Mouse (Mus musculus) gastrocnemius, adult 2 months (tissue): Measurements from ENCODE around the gene Sptssb. TPM values are rescaled to one million over a fixed set of nuclear protein-coding genes. Genes with fewer than 3 reads are reported as not detected.

Experiments
- DNase-seq: peaks from one replicate; pipeline ENCODE4 v3.0.0; 2022
- H3K27ac ChIP-seq: fragments of 200-600 bp; 2 replicates; pipeline ENCODE4 v1.8.1; 2022; ENCODE audit warnings: mild to moderate bottlenecking
- H3K4me3 ChIP-seq: fragments of 200-600 bp; 2 replicates; pipeline ENCODE4 v1.8.1; 2022; ENCODE audit warnings: mild to moderate bottlenecking, moderate library complexity
- CTCF ChIP-seq: fragments of 200-600 bp; IDR thresholded peaks from 2 replicates; pipeline ENCODE4 v1.8.1; 2022; ENCODE audit warnings: antibody characterized with exemption, mild to moderate bottlenecking, moderate library complexity
- intact Hi-C: fragments of 180-260 bp; cut with DNase I; formaldehyde crosslinking; loops from one replicate; pipeline ENCODE4 v1.15.1; 2025
- long read RNA-seq, 2 experiments: library from polyadenylated mRNA; stranded (forward); transcript quantifications; one replicate each; pipeline ENCODE4 v2.0.0; 2021
- total RNA-seq, 2 experiments: library from RNA; stranded (reverse); gene quantifications; 2 replicates each; pipeline ENCODE4 v1.2.3; 2021

Sptssb gene
- not detected for total RNA-seq
- long read RNA-seq, experiment 1, result 0 reads
- long read RNA-seq, experiment 2, result 0 reads

GRCm38 (mm10) chr3:69859858-69860588 lies at the start of gene Sptssb:
Gene Sptssb, minus strand, starts transcription at chr3:69859940.
- no peak within 1 kb of the TSS for H3K27ac ChIP-seq
- H3K4me3 ChIP-seq, result peak within 1 kb of the TSS; percentile 47
- no peak for DNase-seq
- TF ChIP-seq CTCF, result no peak
- intact Hi-C loops, result no loop called here

GRCm38 (mm10) chr3:69908074-69908473 lies 48.3 kb upstream of the Sptssb start:
- Histone ChIP-seq H3K4me3 (no peak overlapping the region), H3K27ac (no peak overlapping the region)
- DNase-seq, result no peak
- intact Hi-C loops, result loop anchor here (2.0 kb wide), 1 partner anchor 151 kb away; no protein-coding TSS in a partner anchor
- peak; percentile 82 for TF ChIP-seq CTCF

GRCm38 (mm10) chr3:69907564-69907963 lies 47.8 kb upstream of the Sptssb start:
- Histone ChIP-seq H3K27ac (no peak overlapping the region), H3K4me3 (no peak overlapping the region)
- intact Hi-C loops, result no loop called here
- TF ChIP-seq CTCF, result no peak
- no peak for DNase-seq

GRCm38 (mm10) chr3:69902787-69903477 lies 43.2 kb upstream of the Sptssb start:
- no peak overlapping the region for H3K4me3 ChIP-seq
- DNase-seq, result no peak
- no peak overlapping the region for H3K27ac ChIP-seq
- intact Hi-C loops, result no loop called here
- no peak for TF ChIP-seq CTCF

GRCm38 (mm10) chr3:69902382-69902781 lies 42.6 kb upstream of the Sptssb start:
- H3K27ac ChIP-seq, result no peak overlapping the region

GRCm38 (mm10) chr3:69901874-69902381 lies 42.2 kb upstream of the Sptssb start:
- intact Hi-C loops, result loop anchor here (2.0 kb wide), 1 partner anchor 145 kb away; no protein-coding TSS in a partner anchor

More at GRCm38 (mm10) chr3:69902382-69902781, 42.6 kb upstream of the Sptssb start:
- no peak for DNase-seq
- no peak for TF ChIP-seq CTCF
- intact Hi-C loops, result no loop called here
- no peak overlapping the region for H3K4me3 ChIP-seq

GRCm38 (mm10) chr3:69900335-69900734 lies 40.6 kb upstream of the Sptssb start:
- Histone ChIP-seq H3K4me3 (no peak overlapping the region), H3K27ac (no peak overlapping the region)
- no peak for DNase-seq
- intact Hi-C loops, result loop anchor here (2.0 kb wide), 1 partner anchor 144 kb away; no protein-coding TSS in a partner anchor
- TF ChIP-seq CTCF, result no peak

More at GRCm38 (mm10) chr3:69901874-69902381, 42.2 kb upstream of the Sptssb start:
- Histone ChIP-seq H3K4me3 (no peak overlapping the region), H3K27ac (no peak overlapping the region)
- DNase-seq, result no peak
- TF ChIP-seq CTCF, result no peak

- peak; percentile 56 for TF ChIP-seq CTCF
- intact Hi-C loops, result no loop called here
- H3K4me3 ChIP-seq, result no peak overlapping the region
- no peak overlapping the region for H3K27ac ChIP-seq
- no peak for DNase-seq
Observed at GRCm38 (mm10) chr3:69897917-69898594, 38.3 kb upstream of the Sptssb start.

GRCm38 (mm10) chr3:69895516-69895915 lies 35.8 kb upstream of the Sptssb start:
- H3K4me3 ChIP-seq, result no peak overlapping the region
- intact Hi-C loops, result no loop called here
- no peak for DNase-seq
- TF ChIP-seq CTCF, result no peak
- no peak overlapping the region for H3K27ac ChIP-seq

- no peak overlapping the region for H3K27ac ChIP-seq
- H3K4me3 ChIP-seq, result no peak overlapping the region
- DNase-seq, result no peak
- intact Hi-C loops, result no loop called here
- no peak for TF ChIP-seq CTCF
Observed at GRCm38 (mm10) chr3:69892187-69893094, 32.7 kb upstream of the Sptssb start.

- H3K4me3 ChIP-seq, result no peak overlapping the region
- no peak for DNase-seq
- no peak for TF ChIP-seq CTCF
- H3K27ac ChIP-seq, result no peak overlapping the region
- intact Hi-C loops, result no loop called here
Observed at GRCm38 (mm10) chr3:69885866-69886265, 26.1 kb upstream of the Sptssb start.

GRCm38 (mm10) chr3:69883710-69884109 lies 24.0 kb upstream of the Sptssb start:
- Histone ChIP-seq H3K4me3 (no peak overlapping the region), H3K27ac (no peak overlapping the region)
- intact Hi-C loops, result no loop called here
- no peak for DNase-seq
- TF ChIP-seq CTCF, result no peak
